Mouse (Mus musculus): Measurements from ENCODE around the gene Ncs1. TPM values are rescaled to one million over a fixed set of nuclear protein-coding genes. Genes with fewer than 3 reads are reported as not detected.
A peak's percentile ranks its signal among the peaks of the same experiment; 100 is the strongest.

Ncs1 gene
- polyA plus RNA-seq, 1 experiment from 2014 or later: 70.5 TPM

GRCm38 (mm10) chr2:31260549-31260948 is 14.9 kb downstream of the Ncs1 start:
- Histone ChIP-seq H3K9me3 (ENCODE audit: control insufficient read depth, low read length) (no peaks in the 10 kb centered on the region), H3K4me1 (replicated peaks; ENCODE audit: control insufficient read depth, insufficient read depth, low read length) (peaks cover 25% of the 10 kb centered on the region)
- no peak for ATAC-seq (ENCODE audit: low FRiP score)

GRCm38 (mm10) chr2:31263039-31263461 is 17.4 kb downstream of the Ncs1 start:
- no peak overlapping the region for H3K4me3 ChIP-seq (ENCODE audit: low read depth, low read length)
- DNase-seq (ENCODE audit: low spot score): no peak
- H3K4me1 ChIP-seq (replicated peaks; ENCODE audit: control insufficient read depth, insufficient read depth, low read length): peaks cover 29% of the 10 kb centered on the region
- H3K36me3 ChIP-seq (ENCODE audit: control insufficient read depth, insufficient read depth, low read length): no peaks in the 10 kb centered on the region
- H3K27me3 ChIP-seq (ENCODE audit: control insufficient read depth, insufficient read depth, low read length): no peaks in the 10 kb centered on the region
- 81% methylated on average over 8 of the region's 8 CpGs for WGBS
- H3K9ac ChIP-seq (ENCODE audit: low read depth, low read length): 0 out of 2 replicates have a peak overlapping the region, but pooled peaks have one; percentile 3
- ATAC-seq (ENCODE audit: low FRiP score): no peak
- H3K9me3 ChIP-seq (ENCODE audit: control insufficient read depth, low read length): no peaks in the 10 kb centered on the region
- H3K27ac ChIP-seq (ENCODE audit: low read depth, low read length): no peak overlapping the region
- H3K4me2 ChIP-seq (replicated peaks; ENCODE audit: low read depth, low read length): no peak overlapping the region

More at GRCm38 (mm10) chr2:31260549-31260948, 14.9 kb downstream of the Ncs1 start:
- H3K27ac ChIP-seq (ENCODE audit: low read depth, low read length): no peak overlapping the region
- H3K27me3 ChIP-seq (ENCODE audit: control insufficient read depth, insufficient read depth, low read length): no peaks in the 10 kb centered on the region
- no peak overlapping the region for H3K9ac ChIP-seq (ENCODE audit: low read depth, low read length)
- WGBS: 85% methylated on average over 8 of the region's 8 CpGs
- H3K4me3 ChIP-seq (ENCODE audit: low read depth, low read length): no peak overlapping the region
- no peak overlapping the region for H3K4me2 ChIP-seq (replicated peaks; ENCODE audit: low read depth, low read length)
- no peak for DNase-seq (ENCODE audit: low spot score)
- no peaks in the 10 kb centered on the region for H3K36me3 ChIP-seq (ENCODE audit: control insufficient read depth, insufficient read depth, low read length)

DNA sequence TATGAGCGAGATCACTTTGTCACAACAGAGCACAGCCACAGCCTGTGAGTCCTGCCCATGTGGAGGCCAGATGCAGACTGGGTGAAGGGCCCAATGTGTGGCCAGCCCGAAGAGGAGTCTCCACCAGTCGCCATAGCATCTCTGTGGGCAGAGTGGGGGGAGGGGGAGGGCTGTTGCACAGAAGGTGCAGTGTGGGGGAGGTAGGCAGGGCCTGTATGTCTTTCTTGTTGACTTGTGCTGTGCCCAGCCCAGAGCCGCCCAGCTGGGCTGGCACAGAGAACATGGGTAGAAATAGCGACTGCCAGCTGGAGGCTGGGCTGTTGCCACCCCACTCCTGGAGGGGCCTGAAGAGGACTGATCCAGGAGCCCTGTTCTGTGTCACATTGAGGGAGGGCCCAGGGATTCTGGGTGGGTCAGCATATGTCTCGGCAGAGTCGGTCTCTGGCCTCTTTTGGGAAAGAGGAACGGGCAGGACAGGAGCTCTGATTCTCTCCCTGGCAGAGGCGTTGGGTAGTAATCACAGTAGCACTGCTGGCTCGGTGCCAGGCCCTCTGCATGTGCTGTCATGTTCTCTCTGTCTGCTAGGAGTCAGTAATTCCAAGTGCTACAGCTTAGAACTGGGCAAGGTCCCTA is 18.2 kb downstream of the Ncs1 start:
- Histone ChIP-seq H3K4me3 (ENCODE audit: low read depth, low read length) (no peak overlapping the region), H3K4me2 (replicated peaks; ENCODE audit: low read depth, low read length) (no peak overlapping the region), H3K9me3 (ENCODE audit: control insufficient read depth, low read length) (no peaks in the 10 kb centered on the region), H3K36me3 (ENCODE audit: control insufficient read depth, insufficient read depth, low read length) (no peaks in the 10 kb centered on the region), H3K27me3 (ENCODE audit: control insufficient read depth, insufficient read depth, low read length) (no peaks in the 10 kb centered on the region), H3K27ac (ENCODE audit: low read depth, low read length) (0 out of 2 replicates have a peak overlapping the region, but pooled peaks have one; percentile 6), H3K9ac (ENCODE audit: low read depth, low read length) (no peak overlapping the region), H3K4me1 (replicated peaks; ENCODE audit: control insufficient read depth, insufficient read depth, low read length) (peaks cover 26% of the 10 kb centered on the region)
- WGBS: 63% methylated on average over 10 of the region's 10 CpGs
- DNase-seq (ENCODE audit: low spot score): no peak
- ATAC-seq (ENCODE audit: low FRiP score): no peak

DNA sequence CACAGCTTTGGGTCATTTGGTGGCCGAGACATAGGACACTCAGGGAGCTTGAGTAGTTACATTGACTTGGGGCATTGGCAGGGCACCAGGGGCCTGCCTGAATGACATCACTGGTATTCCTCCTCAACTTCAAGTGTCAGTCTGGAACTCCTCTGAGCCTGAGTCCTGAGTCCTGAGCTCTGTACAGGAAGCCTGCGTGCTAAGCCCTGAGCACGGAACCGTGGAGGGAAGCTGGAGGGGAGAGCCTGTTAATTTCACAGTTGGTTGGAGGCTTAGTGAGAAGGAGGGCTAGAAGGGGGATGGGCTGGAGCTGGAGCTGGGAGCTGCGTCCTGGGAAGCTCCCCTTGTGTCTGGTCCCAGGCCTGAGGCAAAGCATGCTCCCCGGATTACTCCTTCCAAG is 21.8 kb downstream of the Ncs1 start:
- ATAC-seq (ENCODE audit: low FRiP score) (peak; percentile 50; the same call in 1 of the 2 replicates), DNase-seq (ENCODE audit: low spot score) (peak; percentile 49)
- Histone ChIP-seq H3K4me3 (ENCODE audit: low read depth, low read length) (no peak overlapping the region), H3K4me2 (replicated peaks; ENCODE audit: low read depth, low read length) (no peak overlapping the region), H3K27ac (ENCODE audit: low read depth, low read length) (peak overlapping the region; percentile 58; the same call in 1 of the 2 replicates), H3K36me3 (ENCODE audit: control insufficient read depth, insufficient read depth, low read length) (no peaks in the 10 kb centered on the region), H3K9me3 (ENCODE audit: control insufficient read depth, low read length) (no peaks in the 10 kb centered on the region), H3K9ac (ENCODE audit: low read depth, low read length) (no peak overlapping the region), H3K27me3 (ENCODE audit: control insufficient read depth, insufficient read depth, low read length) (no peaks in the 10 kb centered on the region), H3K4me1 (replicated peaks; ENCODE audit: control insufficient read depth, insufficient read depth, low read length) (peaks cover 20% of the 10 kb centered on the region)
- 28% methylated on average over 6 of the region's 6 CpGs for WGBS

DNA sequence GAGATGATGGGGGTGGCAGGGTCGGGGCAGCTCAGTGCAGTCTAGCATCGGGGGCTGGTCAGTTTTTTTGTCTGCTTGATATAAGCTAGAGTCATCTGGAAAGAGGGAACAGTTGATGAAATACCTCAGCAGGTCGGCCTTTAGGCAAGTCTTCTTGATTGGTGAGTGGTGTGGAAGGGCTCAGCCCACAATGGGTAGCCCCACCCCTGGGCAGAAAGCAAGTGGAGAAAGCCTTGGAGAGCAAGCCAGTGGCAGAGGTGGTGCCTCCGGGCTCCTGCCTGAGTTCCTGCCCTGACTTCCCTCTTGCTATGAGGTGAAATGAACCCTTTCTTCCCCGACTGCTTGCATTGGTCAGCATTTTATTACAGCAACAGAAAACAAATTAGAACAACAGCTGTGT is 23.0 kb downstream of the Ncs1 start:
- no peak overlapping the region for H3K9ac ChIP-seq (ENCODE audit: low read depth, low read length)
- no peaks in the 10 kb centered on the region for H3K9me3 ChIP-seq (ENCODE audit: control insufficient read depth, low read length)
- DNase-seq (ENCODE audit: low spot score) (no peak), ATAC-seq (ENCODE audit: low FRiP score) (no peak)
- no peaks in the 10 kb centered on the region for H3K36me3 ChIP-seq (ENCODE audit: control insufficient read depth, insufficient read depth, low read length)
- WGBS: 49% methylated on average over 5 of the region's 5 CpGs
- H3K4me1 ChIP-seq (replicated peaks; ENCODE audit: control insufficient read depth, insufficient read depth, low read length): peaks cover 19% of the 10 kb centered on the region
- H3K27me3 ChIP-seq (ENCODE audit: control insufficient read depth, insufficient read depth, low read length): no peaks in the 10 kb centered on the region
- no peak overlapping the region for H3K4me3 ChIP-seq (ENCODE audit: low read depth, low read length)
- no peak overlapping the region for H3K4me2 ChIP-seq (replicated peaks; ENCODE audit: low read depth, low read length)
- H3K27ac ChIP-seq (ENCODE audit: low read depth, low read length): peak overlapping the region; percentile 58; the same call in 1 of the 2 replicates

- Histone ChIP-seq H3K27ac (ENCODE audit: low read depth, low read length) (no peak overlapping the region), H3K36me3 (ENCODE audit: control insufficient read depth, insufficient read depth, low read length) (no peaks in the 10 kb centered on the region), H3K9ac (ENCODE audit: low read depth, low read length) (no peak overlapping the region), H3K4me2 (replicated peaks; ENCODE audit: low read depth, low read length) (no peak overlapping the region), H3K4me1 (replicated peaks; ENCODE audit: control insufficient read depth, insufficient read depth, low read length) (peaks cover 16% of the 10 kb centered on the region), H3K27me3 (ENCODE audit: control insufficient read depth, insufficient read depth, low read length) (no peaks in the 10 kb centered on the region), H3K9me3 (ENCODE audit: control insufficient read depth, low read length) (no peaks in the 10 kb centered on the region), H3K4me3 (ENCODE audit: low read depth, low read length) (no peak overlapping the region)
- ATAC-seq (ENCODE audit: low FRiP score): no peak
- DNase-seq (ENCODE audit: low spot score): no peak
- WGBS: 96% methylated on average over 6 of the region's 6 CpGs
Observed at GRCm38 (mm10) chr2:31269188-31269587, 23.6 kb downstream of the Ncs1 start.

- H3K4me2 ChIP-seq (replicated peaks; ENCODE audit: low read depth, low read length): no peak overlapping the region
- no peak for DNase-seq (ENCODE audit: low spot score)
- no peak overlapping the region for H3K4me3 ChIP-seq (ENCODE audit: low read depth, low read length)
- no peak for ATAC-seq (ENCODE audit: low FRiP score)
- 97% methylated on average over 10 of the region's 10 CpGs for WGBS
- no peak overlapping the region for H3K9ac ChIP-seq (ENCODE audit: low read depth, low read length)
- no peaks in the 10 kb centered on the region for H3K27me3 ChIP-seq (ENCODE audit: control insufficient read depth, insufficient read depth, low read length)
- no peak overlapping the region for H3K27ac ChIP-seq (ENCODE audit: low read depth, low read length)
- H3K36me3 ChIP-seq (ENCODE audit: control insufficient read depth, insufficient read depth, low read length): no peaks in the 10 kb centered on the region
- no peaks in the 10 kb centered on the region for H3K9me3 ChIP-seq (ENCODE audit: control insufficient read depth, low read length)
- peaks cover 16% of the 10 kb centered on the region for H3K4me1 ChIP-seq (replicated peaks; ENCODE audit: control insufficient read depth, insufficient read depth, low read length)
Observed at GRCm38 (mm10) chr2:31269847-31270246, 24.2 kb downstream of the Ncs1 start.

- Histone ChIP-seq H3K4me2 (replicated peaks; ENCODE audit: low read depth, low read length) (no peak overlapping the region), H3K27me3 (ENCODE audit: control insufficient read depth, insufficient read depth, low read length) (no peaks in the 10 kb centered on the region), H3K27ac (ENCODE audit: low read depth, low read length) (no peak overlapping the region), H3K9ac (ENCODE audit: low read depth, low read length) (no peak overlapping the region), H3K9me3 (ENCODE audit: control insufficient read depth, low read length) (no peaks in the 10 kb centered on the region), H3K4me3 (ENCODE audit: low read depth, low read length) (no peak overlapping the region), H3K36me3 (ENCODE audit: control insufficient read depth, insufficient read depth, low read length) (no peaks in the 10 kb centered on the region), H3K4me1 (replicated peaks; ENCODE audit: control insufficient read depth, insufficient read depth, low read length) (peaks cover 16% of the 10 kb centered on the region)
- no peak for ATAC-seq (ENCODE audit: low FRiP score)
- 95% methylated on average over 8 of the region's 8 CpGs for WGBS
- no peak for DNase-seq (ENCODE audit: low spot score)
Observed at GRCm38 (mm10) chr2:31270470-31270869, 24.8 kb downstream of the Ncs1 start.

GRCm38 (mm10) chr2:31271071-31271470 is 25.4 kb downstream of the Ncs1 start:
- no peak overlapping the region for H3K27ac ChIP-seq (ENCODE audit: low read depth, low read length)
- no peaks in the 10 kb centered on the region for H3K9me3 ChIP-seq (ENCODE audit: control insufficient read depth, low read length)
- ATAC-seq (ENCODE audit: low FRiP score): no peak
- no peak for DNase-seq (ENCODE audit: low spot score)
- H3K4me1 ChIP-seq (replicated peaks; ENCODE audit: control insufficient read depth, insufficient read depth, low read length): peaks cover 15% of the 10 kb centered on the region
- no peaks in the 10 kb centered on the region for H3K27me3 ChIP-seq (ENCODE audit: control insufficient read depth, insufficient read depth, low read length)
- WGBS: 83% methylated on average over 1 of the region's 1 CpGs
- no peaks in the 10 kb centered on the region for H3K36me3 ChIP-seq (ENCODE audit: control insufficient read depth, insufficient read depth, low read length)
- no peak overlapping the region for H3K9ac ChIP-seq (ENCODE audit: low read depth, low read length)
- H3K4me2 ChIP-seq (replicated peaks; ENCODE audit: low read depth, low read length): no peak overlapping the region
- no peak overlapping the region for H3K4me3 ChIP-seq (ENCODE audit: low read depth, low read length)
